Mouse (Mus musculus) intestine, postnatal 0 days (tissue): ENCODE results near the gene Vav1. TPM values are rescaled to one million over a fixed set of nuclear protein-coding genes. Genes with fewer than 3 reads are reported as not detected.

Source experiments
- ATAC-seq: fragments of 200-750 bp; cut with Nextera tagmentation; 2 replicates; pipeline ENCODE4 v1.8.0; 2017; ENCODE audit warnings: mild to moderate bottlenecking, moderate TSS enrichment, moderate library complexity
- H3K27ac ChIP-seq: fragments of 300-500 bp; sonication (generic); 2 replicates; pipeline ENCODE4 v1.5.1; 2014; ENCODE audit warnings: mild to moderate bottlenecking, low read depth, low read length, moderate library complexity
- H3K27me3 ChIP-seq: fragments of 300-500 bp; sonication (generic); replicated peaks from 2 replicates; pipeline ENCODE4 v1.6.1; 2014; ENCODE audit warnings: low read length, mixed read lengths; ENCODE audit not compliant: control insufficient read depth, insufficient read depth
- H3K36me3 ChIP-seq: fragments of 300-500 bp; sonication (generic); 2 replicates; pipeline ENCODE4 v1.6.1; 2014; ENCODE audit warnings: mild to moderate bottlenecking, moderate library complexity; ENCODE audit not compliant: control insufficient read depth, insufficient read depth
- H3K4me1 ChIP-seq: fragments of 300-500 bp; sonication (generic); replicated peaks from 2 replicates; pipeline ENCODE4 v1.6.1; 2014; ENCODE audit warnings: antibody characterized with exemption, low read length, mixed read lengths; ENCODE audit not compliant: control insufficient read depth, insufficient read depth
- H3K4me2 ChIP-seq: fragments of 300-500 bp; sonication (generic); replicated peaks from 2 replicates; pipeline ENCODE4 v1.6.1; 2014; ENCODE audit warnings: low read depth, mild to moderate bottlenecking, moderate library complexity
- H3K4me3 ChIP-seq: fragments of 300-500 bp; sonication (generic); 2 replicates; pipeline ENCODE4 v1.5.1; 2014; ENCODE audit warnings: low read depth, low read length
- H3K9ac ChIP-seq: fragments of 300-500 bp; sonication (generic); 2 replicates; pipeline ENCODE4 v1.6.1; 2014; ENCODE audit warnings: mild to moderate bottlenecking, low read depth, low read length
- H3K9me3 ChIP-seq: fragments of 300-500 bp; sonication (generic); 2 replicates; pipeline ENCODE4 v1.6.1; 2016; ENCODE audit warnings: mixed run types; ENCODE audit not compliant: control insufficient read depth
- CTCF ChIP-seq: sonication (generic); IDR thresholded peaks from 2 replicates; pipeline ENCODE4 v1.5.1; 2016; ENCODE audit warnings: low read depth, mild to moderate bottlenecking, control low read depth, antibody characterized with exemption, moderate library complexity
- WGBS: fragments of 180-500 bp; shearing (Covaris S2); extraction: QIAGEN DNeasy Blood & Tissue Kit; methylation state at CpG from one replicate; pipeline ENCODE4 v1.1.7; 2014; 5-methylcytosine and 5-hydroxymethylcytosine counted together
- polyA plus RNA-seq: library from polyadenylated mRNA; unstranded; fragments of >200 nt; fragmentation: Nextera tagmentation; extraction: Ambion mirVana; gene quantifications from 2 replicates; pipeline ENCODE4 v1.2.1, GENCODE M21; 2015

Gene Vav1
- polyA plus RNA-seq, 1 experiment from 2014 or later = 1.1 TPM

- ATAC-seq = peak; percentile 58
- no peak overlapping the region for H3K27ac ChIP-seq
- H3K9me3 ChIP-seq = no peaks in the 10 kb centered on the region
- H3K4me2 ChIP-seq = no peak overlapping the region
- no peak overlapping the region for H3K9ac ChIP-seq
- 64% methylated on average over 6 of the region's 6 CpGs for WGBS
- no peaks in the 10 kb centered on the region for H3K27me3 ChIP-seq
- no peaks in the 10 kb centered on the region for H3K36me3 ChIP-seq
- no peak overlapping the region for H3K4me3 ChIP-seq
- H3K4me1 ChIP-seq = no peaks in the 10 kb centered on the region
- TF ChIP-seq CTCF = no peak
Measured at GRCm38 (mm10) chr17:57307074-57307473, 28.2 kb downstream of the Vav1 start.

- H3K9me3 ChIP-seq = no peaks in the 10 kb centered on the region
- ATAC-seq = no peak
- no peak overlapping the region for H3K9ac ChIP-seq
- no peak for TF ChIP-seq CTCF
- no peaks in the 10 kb centered on the region for H3K27me3 ChIP-seq
- 21% methylated on average over 13 of the region's 13 CpGs for WGBS
- no peak overlapping the region for H3K27ac ChIP-seq
- H3K4me3 ChIP-seq = no peak overlapping the region
- H3K4me2 ChIP-seq = peak overlapping the region; percentile 21
- no peaks in the 10 kb centered on the region for H3K36me3 ChIP-seq
- no peaks in the 10 kb centered on the region for H3K4me1 ChIP-seq
Measured at GRCm38 (mm10) chr17:57311801-57312200, 32.9 kb downstream of the Vav1 start.

- no peak for ATAC-seq
- Histone ChIP-seq H3K9me3 (no peaks in the 10 kb centered on the region), H3K27ac (no peak overlapping the region), H3K4me1 (no peaks in the 10 kb centered on the region), H3K27me3 (no peaks in the 10 kb centered on the region), H3K4me2 (no peak overlapping the region), H3K4me3 (no peak overlapping the region), H3K36me3 (no peaks in the 10 kb centered on the region), H3K9ac (no peak overlapping the region)
- no peak for TF ChIP-seq CTCF
- 50% methylated on average over 8 of the region's 8 CpGs for WGBS
Measured at GRCm38 (mm10) chr17:57327615-57328014, 48.7 kb downstream of the Vav1 start.

GRCm38 (mm10) chr17:57328944-57329343 is 50.0 kb downstream of the Vav1 start:
- no peak overlapping the region for H3K9ac ChIP-seq
- WGBS = 41% methylated on average over 5 of the region's 6 CpGs
- no peak overlapping the region for H3K4me2 ChIP-seq
- no peaks in the 10 kb centered on the region for H3K4me1 ChIP-seq
- H3K9me3 ChIP-seq = no peaks in the 10 kb centered on the region
- H3K4me3 ChIP-seq = no peak overlapping the region
- no peak overlapping the region for H3K27ac ChIP-seq
- H3K36me3 ChIP-seq = no peaks in the 10 kb centered on the region
- H3K27me3 ChIP-seq = no peaks in the 10 kb centered on the region
- no peak for TF ChIP-seq CTCF
- no peak for ATAC-seq

- Histone ChIP-seq H3K27me3 (no peaks in the 10 kb centered on the region), H3K9ac (no peak overlapping the region), H3K4me3 (no peak overlapping the region), H3K4me2 (no peak overlapping the region), H3K36me3 (no peaks in the 10 kb centered on the region), H3K27ac (no peak overlapping the region), H3K9me3 (no peaks in the 10 kb centered on the region), H3K4me1 (no peaks in the 10 kb centered on the region)
- ATAC-seq = no peak
- no peak for TF ChIP-seq CTCF
- WGBS = 79% methylated on average over 8 of the region's 8 CpGs
Measured at GRCm38 (mm10) chr17:57330993-57331392, 52.1 kb downstream of the Vav1 start.

GRCm38 (mm10) chr17:57332241-57332640 is 53.3 kb downstream of the Vav1 start:
- no peaks in the 10 kb centered on the region for H3K36me3 ChIP-seq
- no peaks in the 10 kb centered on the region for H3K4me1 ChIP-seq
- no peak for ATAC-seq
- WGBS = 78% methylated on average over 4 of the region's 4 CpGs
- H3K4me3 ChIP-seq = no peak overlapping the region
- H3K27me3 ChIP-seq = no peaks in the 10 kb centered on the region
- no peak for TF ChIP-seq CTCF
- no peaks in the 10 kb centered on the region for H3K9me3 ChIP-seq
- no peak overlapping the region for H3K27ac ChIP-seq
- no peak overlapping the region for H3K4me2 ChIP-seq
- no peak overlapping the region for H3K9ac ChIP-seq
